Mouse (Mus musculus) inflammation-experienced regulatory T-cells, adult 16 weeks (primary cell): ENCODE data around the gene Slc25a44. TPM values are rescaled to one million over a fixed set of nuclear protein-coding genes. Genes with fewer than 3 reads are reported as not detected.

Experiments used
- polyA plus RNA-seq: library from polyadenylated mRNA; unstranded; fragments of 100-300 nt; shearing (Covaris generic); gene quantifications from one replicate; pipeline ENCODE4 v1.2.1, GENCODE M21; 2017

Slc25a44 gene
- polyA plus RNA-seq, result 23.1 TPM

GRCm38 (mm10) chr3:88424605-88425329 lies at the start of gene Slc25a44:
TSS of gene Slc25a44 (minus strand) at chr3:88425139.

GRCm38 (mm10) chr3:88460983-88461696 lies 36.2 kb upstream of the Slc25a44 start, which contains the start of gene Sema4a:
TSS of gene Sema4a (minus strand) at chr3:88461182.

GRCm38 (mm10) chr3:88409741-88410644 lies 14.9 kb downstream of the Slc25a44 start, which contains the start of gene Pmf1:
TSS of gene Pmf1 (minus strand) at chr3:88410331.

GRCm38 (mm10) chr3:88384364-88384763 lies 40.6 kb downstream of the Slc25a44 start, which contains the start of gene Bglap:
TSS of gene Bglap (minus strand) at chr3:88384464.

GRCm38 (mm10) chr3:88378599-88378998 lies 46.3 kb downstream of the Slc25a44 start, which contains the start of gene Bglap2:
TSS of gene Bglap2 (minus strand) at chr3:88378699.

GRCm38 (mm10) chr3:88372643-88373042 lies 52.3 kb downstream of the Slc25a44 start, which contains the start of gene Bglap3:
TSS of gene Bglap3 (minus strand) at chr3:88372743.

GRCm38 (mm10) chr3:88364337-88364736 lies 60.6 kb downstream of the Slc25a44 start, which contains the start of gene Paqr6:
TSS of gene Paqr6 (plus strand) at chr3:88364584.

Other genes starting within 250 kb of the Slc25a44 start
- gene Rhbg, start 170.4 kb downstream of the Slc25a44 start, polyA plus RNA-seq, result not detected
- gene Gm38392, start 137.9 kb downstream of the Slc25a44 start, polyA plus RNA-seq, result not detected
- gene Tsacc, start 128.1 kb downstream of the Slc25a44 start, polyA plus RNA-seq, result 9.0 TPM
- 333 TPM for gene Cct3, start 128.0 kb downstream of the Slc25a44 start, polyA plus RNA-seq
- gene Glmp, start 100.1 kb downstream of the Slc25a44 start, polyA plus RNA-seq, result 413 TPM
- 0.89 TPM for gene Tmem79, start 89.0 kb downstream of the Slc25a44 start, polyA plus RNA-seq
- gene Smg5, start 88.9 kb downstream of the Slc25a44 start, polyA plus RNA-seq, result 49.2 TPM
- not detected for gene Paqr6, start 60.6 kb downstream of the Slc25a44 start, polyA plus RNA-seq
- gene Bglap3, start 52.4 kb downstream of the Slc25a44 start, polyA plus RNA-seq, result not detected
- not detected for gene Bglap2, start 46.4 kb downstream of the Slc25a44 start, polyA plus RNA-seq
- gene Bglap, start 40.7 kb downstream of the Slc25a44 start, polyA plus RNA-seq, result not detected
- gene Pmf1, start 14.8 kb downstream of the Slc25a44 start, polyA plus RNA-seq, result 36.0 TPM
- 44.9 TPM for gene Sema4a, start 36.0 kb upstream of the Slc25a44 start, polyA plus RNA-seq
- gene Lmna, start 84.8 kb upstream of the Slc25a44 start, polyA plus RNA-seq, result 20.3 TPM
- gene Mex3a, start 107.3 kb upstream of the Slc25a44 start, polyA plus RNA-seq, result 0.18 TPM
- gene Rab25, start 123.2 kb upstream of the Slc25a44 start, polyA plus RNA-seq, result not detected
- 205 TPM for gene Lamtor2, start 127.9 kb upstream of the Slc25a44 start, polyA plus RNA-seq
- gene Ubqln4, start 128.6 kb upstream of the Slc25a44 start, polyA plus RNA-seq, result 59.6 TPM
- gene Ssr2, start 150.7 kb upstream of the Slc25a44 start, polyA plus RNA-seq, result 130 TPM
- gene Arhgef2, start 180.8 kb upstream of the Slc25a44 start, polyA plus RNA-seq, result 119 TPM
- not detected for gene Rxfp4, start 228.0 kb upstream of the Slc25a44 start, polyA plus RNA-seq